Mouse (Mus musculus) spleen, postnatal 36 days (tissue): ENCODE results near the gene Smg9.

ENCODE experiments used
- DNase-seq, 2 experiments: peaks; one replicate each; pipeline ENCODE4 v3.0.0; 2022; ENCODE audit warnings: low spot score in 2 of 2, mixed read lengths in 1 of 2

Smg9 gene

GRCm38 (mm10) chr7:24406528-24407344 lies 7.3 kb downstream of the Smg9 start:
- DNase-seq: peak; percentile 63 to 76

GRCm38 (mm10) chr7:24408186-24408585 lies 8.8 kb downstream of the Smg9 start:
- no peak for DNase-seq

DNA sequence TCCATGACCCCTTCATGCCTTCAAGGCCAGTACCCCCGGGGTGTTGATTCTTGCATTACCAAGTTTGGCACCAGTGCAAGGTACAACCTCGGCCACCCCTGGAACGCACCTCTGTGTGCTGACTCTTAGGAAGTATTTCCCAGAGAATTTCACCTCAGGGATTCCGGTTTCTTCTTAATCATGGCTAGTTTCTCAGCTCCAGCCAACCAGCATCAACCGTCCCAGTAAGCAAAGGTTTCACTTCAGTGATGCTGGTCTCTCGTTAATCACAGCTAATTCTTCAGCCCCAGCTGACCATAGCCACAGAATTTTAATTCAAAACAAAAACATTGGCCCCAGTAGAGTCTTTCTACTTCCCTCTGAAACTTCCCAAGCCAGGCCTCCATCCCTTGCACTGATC lies 10.7 kb downstream of the Smg9 start:
- DNase-seq: no peak

DNA sequence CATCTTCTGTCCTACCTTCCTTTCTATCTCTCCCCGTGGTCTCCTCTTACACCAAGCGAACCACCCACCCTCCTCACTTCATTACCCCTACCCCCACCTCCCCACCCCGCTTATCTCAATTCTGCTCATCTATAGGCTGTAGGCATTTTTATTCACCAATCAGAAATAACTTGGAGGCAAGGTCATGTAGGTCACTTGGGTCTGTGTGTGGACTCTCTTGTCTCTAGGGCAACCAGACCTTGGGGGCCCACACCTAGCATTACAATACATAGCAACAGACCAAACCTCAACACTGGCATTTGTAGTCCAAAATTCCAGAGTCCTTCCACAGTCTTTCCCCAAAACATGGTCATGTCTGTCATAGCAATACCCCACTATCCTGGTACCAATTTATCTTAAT lies 11.4 kb downstream of the Smg9 start:
- no peak for DNase-seq

GRCm38 (mm10) chr7:24413630-24414029 lies 14.2 kb downstream of the Smg9 start:
- DNase-seq: peak; percentile 71 to 77

- DNase-seq: no peak
Measured at GRCm38 (mm10) chr7:24415261-24415660, 15.8 kb downstream of the Smg9 start.

DNA sequence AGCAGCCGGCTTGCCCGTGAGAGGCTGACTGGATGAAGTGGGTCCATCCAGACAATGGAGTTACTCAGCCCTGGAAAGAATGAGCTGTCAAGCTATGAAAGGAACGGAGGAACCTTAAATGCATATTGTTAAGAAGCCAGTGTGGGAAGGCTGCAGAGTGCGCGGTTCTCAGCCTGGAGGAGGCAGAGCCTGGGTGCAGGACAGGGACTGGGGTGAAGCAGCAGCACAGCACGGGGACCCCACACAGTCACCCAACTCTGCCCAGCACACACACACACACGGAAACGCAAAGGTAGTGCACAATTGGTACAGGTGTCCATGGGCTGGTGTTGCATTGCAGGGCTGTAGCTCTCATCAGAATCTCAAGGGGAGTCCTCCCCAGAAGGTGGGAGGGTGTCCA lies 20.2 kb downstream of the Smg9 start:
- no peak for DNase-seq

DNA sequence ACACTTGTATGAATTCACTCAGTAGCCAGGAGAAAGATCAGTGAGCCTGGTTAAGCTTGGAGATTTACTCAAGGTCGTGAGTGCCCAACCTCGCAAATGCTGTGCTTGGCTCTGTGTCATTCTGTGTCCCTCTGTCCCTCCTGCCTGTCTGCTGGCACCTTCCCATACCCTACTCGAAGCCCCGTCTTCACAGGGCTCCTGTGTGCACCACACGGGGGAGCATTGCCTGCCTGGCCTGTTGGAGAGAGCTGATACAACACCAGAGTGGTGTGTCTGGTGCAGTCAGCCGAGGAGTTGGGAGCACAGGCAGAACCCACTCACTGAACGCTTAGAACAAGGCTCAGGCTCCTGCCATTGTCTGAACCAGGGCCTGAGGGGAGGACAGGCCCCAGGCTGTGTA lies 22.2 kb downstream of the Smg9 start:
- DNase-seq: no peak

- no peak for DNase-seq
Measured at GRCm38 (mm10) chr7:24422251-24422650, 22.8 kb downstream of the Smg9 start.

DNA sequence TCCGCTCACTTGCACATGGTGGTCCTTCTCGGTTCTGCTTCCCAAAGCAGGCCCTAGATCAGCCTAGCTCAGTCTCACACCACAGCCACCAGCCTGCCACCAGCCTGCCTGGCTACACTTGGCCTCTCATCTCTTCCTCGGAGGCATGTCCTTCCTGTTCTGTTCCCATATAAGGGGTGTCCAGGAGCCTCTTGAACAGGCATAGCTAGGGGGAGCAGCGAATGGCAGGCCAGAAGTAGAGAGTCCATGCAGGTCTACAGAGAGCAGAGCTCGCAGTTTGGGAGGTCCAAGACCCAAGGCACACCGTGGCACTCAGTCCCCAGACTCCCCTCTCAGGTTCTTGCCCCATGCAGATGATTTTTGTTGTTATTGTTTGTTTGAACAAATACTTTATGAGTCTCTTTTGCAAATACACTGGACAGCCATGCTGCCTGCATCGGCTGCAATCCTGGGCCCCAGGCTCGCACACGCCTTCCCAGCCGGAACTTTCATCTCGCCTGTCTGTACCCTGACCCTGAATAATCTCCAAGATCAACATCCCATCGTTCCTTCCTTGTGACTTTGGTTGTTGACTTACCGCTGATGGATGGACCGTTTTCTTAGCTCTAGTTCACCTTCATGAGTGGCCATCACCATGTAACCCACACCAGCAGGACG lies 23.8 kb downstream of the Smg9 start:
- no peak for DNase-seq

GRCm38 (mm10) chr7:24423956-24424732 lies 24.7 kb downstream of the Smg9 start:
- no peak for DNase-seq

DNA sequence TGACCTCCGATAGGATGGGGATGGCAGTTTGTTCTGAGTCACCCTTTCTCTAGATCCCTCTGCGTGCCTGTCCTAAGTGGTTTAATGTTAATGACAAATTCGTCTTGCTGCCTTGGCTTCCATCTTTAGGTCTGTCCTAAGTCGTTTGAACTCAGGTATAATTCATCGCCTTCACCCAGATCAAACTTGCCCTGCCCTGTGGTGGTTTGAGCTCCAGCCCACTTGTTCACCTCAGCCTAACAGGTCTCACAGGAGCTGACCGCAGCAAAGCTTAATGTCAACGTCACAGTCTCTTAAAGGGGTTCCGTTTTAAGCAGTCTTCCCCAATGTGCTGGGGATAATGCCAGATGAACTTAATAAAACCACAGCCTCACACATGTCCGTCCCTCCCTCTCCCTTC lies 26.5 kb downstream of the Smg9 start:
- DNase-seq: no peak

GRCm38 (mm10) chr7:24427168-24427567 lies 27.7 kb downstream of the Smg9 start:
- DNase-seq: no peak

DNA sequence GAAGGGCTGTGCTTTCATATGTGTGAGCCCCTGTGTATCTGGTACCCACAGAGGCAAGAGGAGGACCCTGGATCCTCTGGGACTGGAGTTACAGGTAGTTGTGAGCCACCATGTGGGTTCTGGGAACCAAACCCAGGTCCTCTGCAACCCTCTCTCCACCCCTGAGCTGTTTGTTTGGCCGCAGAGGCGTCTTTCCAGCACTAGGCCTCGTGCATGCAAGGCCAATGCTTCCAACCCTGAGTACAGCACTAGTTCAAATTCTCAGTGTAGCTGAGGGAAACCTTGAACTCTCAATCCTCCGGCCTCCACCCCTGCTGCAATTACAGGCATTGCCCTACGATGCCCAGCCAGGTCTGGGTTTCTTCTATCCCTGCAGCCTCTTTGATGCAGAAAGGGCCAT lies 29.3 kb downstream of the Smg9 start:
- DNase-seq: no peak

GRCm38 (mm10) chr7:24429413-24430112 lies 30.1 kb downstream of the Smg9 start:
- DNase-seq: no peak

GRCm38 (mm10) chr7:24430551-24431345 lies 31.3 kb downstream of the Smg9 start:
- DNase-seq: no peak

DNA sequence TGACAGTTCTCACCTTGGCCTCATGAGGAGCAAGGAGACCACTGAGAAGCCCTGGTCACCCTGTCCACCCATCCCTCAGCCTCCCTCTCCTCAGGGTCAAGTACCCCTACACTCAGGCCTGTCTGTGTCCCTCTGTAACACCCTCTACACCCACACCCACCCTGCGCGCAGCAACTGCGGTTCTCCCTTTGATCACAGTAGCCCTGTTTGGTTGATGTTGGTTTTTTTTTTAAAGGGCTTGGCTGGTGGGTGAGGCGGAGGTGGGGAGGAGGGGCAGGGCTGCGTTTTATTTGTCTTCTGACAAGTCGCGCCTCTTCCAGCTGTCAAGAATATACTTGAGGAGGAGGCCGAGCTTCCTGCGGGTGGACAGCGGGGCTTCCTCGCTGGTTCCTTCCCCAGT lies 32.3 kb downstream of the Smg9 start:
- peak in 1 of 2 experiments; percentile 33 for DNase-seq

- no peak for DNase-seq
Measured at GRCm38 (mm10) chr7:24435305-24435704, 35.9 kb downstream of the Smg9 start.

DNA sequence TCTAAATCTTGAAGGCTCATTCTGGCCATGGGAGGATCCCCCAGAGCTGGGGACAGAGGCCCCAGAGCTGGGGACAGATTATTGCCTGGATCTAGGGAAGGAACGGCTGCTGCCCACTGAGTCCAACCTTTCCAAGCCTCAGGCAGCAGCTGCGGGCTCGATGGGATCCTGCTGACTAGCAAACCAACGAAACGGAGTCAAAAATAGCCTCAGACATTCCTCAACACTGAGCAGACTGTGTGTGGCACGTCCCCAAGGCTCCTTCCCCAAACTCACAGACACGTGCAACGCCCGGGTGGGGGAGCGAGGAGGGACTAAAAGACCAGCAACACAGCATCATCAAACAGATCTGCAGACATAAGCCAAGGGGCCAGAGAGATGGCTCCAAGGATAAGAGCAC lies 38.6 kb downstream of the Smg9 start:
- DNase-seq: no peak

- no peak for DNase-seq
Measured at GRCm38 (mm10) chr7:24439191-24439590, 39.8 kb downstream of the Smg9 start.

DNA sequence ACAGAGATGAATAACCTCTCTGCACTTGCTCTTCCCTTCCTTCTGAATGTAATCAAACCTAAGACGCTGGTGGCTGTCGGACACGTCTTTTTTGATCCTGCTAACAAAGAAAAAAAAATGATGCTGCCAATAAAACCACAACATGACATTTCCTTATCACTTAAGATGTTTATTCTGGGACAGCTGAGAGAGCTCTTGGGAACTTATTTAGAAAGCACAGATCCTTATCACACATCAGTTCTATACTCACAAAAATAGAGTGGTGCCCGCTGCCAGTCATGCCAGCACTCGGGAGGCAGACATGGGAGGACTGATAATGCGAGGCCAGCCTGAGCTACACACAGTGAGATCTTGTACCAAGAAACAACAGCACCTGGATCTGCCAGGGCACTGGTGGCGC lies 40.5 kb downstream of the Smg9 start:
- no peak for DNase-seq
